Mouse (Mus musculus) myocyte (in vitro differentiated cells): ENCODE measurements around the gene Ggt5. TPM values are rescaled to one million over a fixed set of nuclear protein-coding genes. Genes with fewer than 3 reads are reported as not detected.

Source experiments
- H3K27me3 ChIP-seq: one replicate; pipeline ENCODE4 v1.6.1; 2011; ENCODE audit not compliant: control insufficient read depth, insufficient read depth, insufficient read length
- H3K36me3 ChIP-seq: one replicate; pipeline ENCODE4 v1.6.1; 2011; ENCODE audit not compliant: control insufficient read depth, insufficient read depth
- H3K4me2 ChIP-seq: one replicate; pipeline ENCODE4 v1.6.1; 2011; ENCODE audit warnings: low read depth, control low read depth
- H3K4me3 ChIP-seq: one replicate; pipeline ENCODE4 v1.5.1; 2011; ENCODE audit warnings: mild to moderate bottlenecking, control low read depth, moderate library complexity
- H3K79me2 ChIP-seq: one replicate; pipeline ENCODE4 v1.6.1; 2011; ENCODE audit not compliant: control insufficient read depth, insufficient read depth
- H3ac ChIP-seq: one replicate; pipeline ENCODE4 v1.6.1; 2011; ENCODE audit not compliant: control insufficient read depth, insufficient read length
- CEBPB ChIP-seq: IDR thresholded peaks from 2 replicates; pipeline ENCODE4 v1.6.1; 2011; ENCODE audit warnings: mild to moderate bottlenecking, moderate library complexity; ENCODE audit not compliant: poor library complexity, insufficient read depth, severe bottlenecking
- E2F4 ChIP-seq: IDR thresholded peaks from one replicate; pipeline ENCODE4 v1.6.1; 2011; ENCODE audit warnings: mild to moderate bottlenecking, control low read depth, moderate library complexity; ENCODE audit not compliant: insufficient read depth
- MAX ChIP-seq: IDR thresholded peaks from one replicate; pipeline ENCODE4 v1.6.1; 2011; ENCODE audit warnings: low read depth, mild to moderate bottlenecking, control low read depth
- MYOD1 ChIP-seq, 3 experiments: IDR thresholded peaks; one replicate each; pipeline ENCODE4 v1.6.1; 2011; ENCODE audit warnings: control low read depth in 2 of 3, low read depth in 2 of 3, mild to moderate bottlenecking in 2 of 3, moderate library complexity in 1 of 3; ENCODE audit not compliant: insufficient read length in 2 of 3, control insufficient read depth in 1 of 3
- MYOG ChIP-seq, 3 experiments: IDR thresholded peaks; one replicate each; pipeline ENCODE4 v1.6.1; 2011; ENCODE audit warnings: control low read depth in 2 of 3, low read depth in 2 of 3, mild to moderate bottlenecking in 2 of 3; ENCODE audit not compliant: insufficient read length in 2 of 3, control insufficient read depth in 1 of 3, insufficient read depth in 1 of 3
- POLR2A ChIP-seq: IDR thresholded peaks from one replicate; pipeline ENCODE4 v1.6.1; 2011; ENCODE audit warnings: low read depth, mild to moderate bottlenecking, control low read depth, moderate library complexity; ENCODE audit not compliant: insufficient read length
- POLR2AphosphoS2 ChIP-seq: IDR thresholded peaks from one replicate; pipeline ENCODE4 v1.6.1; 2011; ENCODE audit warnings: low read depth, control low read depth; ENCODE audit not compliant: insufficient read length
- REST ChIP-seq: IDR thresholded peaks from one replicate; pipeline ENCODE4 v1.6.1; 2011; ENCODE audit warnings: mild to moderate bottlenecking, control low read depth, moderate library complexity; ENCODE audit not compliant: insufficient read depth, insufficient read length
- SRF ChIP-seq: IDR thresholded peaks from one replicate; pipeline ENCODE4 v1.6.1; 2011; ENCODE audit warnings: low read depth; ENCODE audit not compliant: control insufficient read depth, insufficient read length
- TCF12 ChIP-seq: IDR thresholded peaks from one replicate; pipeline ENCODE4 v1.6.1; 2011; ENCODE audit warnings: mild to moderate bottlenecking, control low read depth; ENCODE audit not compliant: poor library complexity, insufficient read depth, severe bottlenecking
- TCF3 ChIP-seq: IDR thresholded peaks from one replicate; pipeline ENCODE4 v1.6.1; 2011; ENCODE audit warnings: low read depth, control low read depth; ENCODE audit not compliant: insufficient read length
- USF1 ChIP-seq: IDR thresholded peaks from one replicate; pipeline ENCODE4 v1.6.1; 2011; ENCODE audit warnings: low read depth, mild to moderate bottlenecking, control low read depth, moderate library complexity
- polyA plus RNA-seq: library from polyadenylated mRNA; unstranded; fragments of >200 nt; fragmentation: generic; extraction: Trizol; gene quantifications from one replicate; pipeline ENCODE4 v1.2.1, GENCODE M21; 2012; ENCODE audit warnings: missing spikeins

Gene Ggt5
- polyA plus RNA-seq, 1 experiment = 0.22 TPM

- Histone ChIP-seq H3K36me3 (peaks cover 5% of the 10 kb centered on the region), H3K79me2 (no peaks in the 10 kb centered on the region), H3K4me2 (no peak within 1 kb of the TSS), H3K4me3 (no peak within 1 kb of the TSS), H3ac (no peak within 1 kb of the TSS), H3K27me3 (peaks cover 3% of the 10 kb centered on the region)
- peak; percentile 3 for TF ChIP-seq POLR2AphosphoS2
- TF ChIP-seq TCF3 = no peak
- no peak for TF ChIP-seq MYOD1 (IDR thresholded peaks at IDR 0.05; ENCODE audit: control insufficient read depth in 1 of 3, insufficient read length in 2 of 3, low read depth in 2 of 3)
- no peak for TF ChIP-seq POLR2A
- TF ChIP-seq REST = no peak
- TF ChIP-seq USF1 = no peak
- no peak for TF ChIP-seq SRF
- TF ChIP-seq MYOG (IDR thresholded peaks at IDR 0.05; ENCODE audit: control insufficient read depth in 1 of 3, insufficient read depth in 1 of 3, insufficient read length in 2 of 3, low read depth in 2 of 3) = no peak
Measured at GRCm38 (mm10) chr10:75643741-75644343, 54.7 kb downstream of the Ggt5 start, which contains the start of gene Susd2. Gene Susd2 (minus strand): TSS chr10:75644008.

- H3ac ChIP-seq = no peak overlapping the region
- no peak for TF ChIP-seq POLR2A
- no peak for TF ChIP-seq MAX
- no peak for TF ChIP-seq TCF12
- no peak for TF ChIP-seq REST
- TF ChIP-seq TCF3 = no peak
- no peak for TF ChIP-seq POLR2AphosphoS2
- TF ChIP-seq E2F4 = no peak
- no peak for TF ChIP-seq MYOD1 (IDR thresholded peaks at IDR 0.05; ENCODE audit: control insufficient read depth in 1 of 3, insufficient read length in 2 of 3, low read depth in 2 of 3)
- TF ChIP-seq USF1 = no peak
- TF ChIP-seq MYOG (IDR thresholded peaks at IDR 0.05; ENCODE audit: control insufficient read depth in 1 of 3, insufficient read depth in 1 of 3, insufficient read length in 2 of 3, low read depth in 2 of 3) = no peak
- TF ChIP-seq CEBPB = no peak
- no peak for TF ChIP-seq SRF
- H3K79me2 ChIP-seq = no peaks in the 10 kb centered on the region
- no peaks in the 10 kb centered on the region for H3K27me3 ChIP-seq
- no peak overlapping the region for H3K4me3 ChIP-seq
- peaks cover 7% of the 10 kb centered on the region for H3K36me3 ChIP-seq
- no peak overlapping the region for H3K4me2 ChIP-seq
Measured at GRCm38 (mm10) chr10:75645616-75646015, 56.5 kb downstream of the Ggt5 start.

GRCm38 (mm10) chr10:75646406-75646805 is 57.3 kb downstream of the Ggt5 start:
- TF ChIP-seq REST (no peak), POLR2A (no peak), TCF3 (no peak), MYOD1 (IDR thresholded peaks at IDR 0.05; ENCODE audit: control insufficient read depth in 1 of 3, insufficient read length in 2 of 3, low read depth in 2 of 3) (no peak), E2F4 (no peak), POLR2AphosphoS2 (no peak), CEBPB (no peak), MYOG (IDR thresholded peaks at IDR 0.05; ENCODE audit: control insufficient read depth in 1 of 3, insufficient read depth in 1 of 3, insufficient read length in 2 of 3, low read depth in 2 of 3) (no peak), USF1 (no peak), MAX (no peak), TCF12 (no peak), SRF (no peak)
- Histone ChIP-seq H3K36me3 (peaks cover 7% of the 10 kb centered on the region), H3K4me2 (no peak overlapping the region), H3K4me3 (no peak overlapping the region), H3K27me3 (no peaks in the 10 kb centered on the region), H3ac (no peak overlapping the region), H3K79me2 (no peaks in the 10 kb centered on the region)

GRCm38 (mm10) chr10:75647362-75647761 is 58.2 kb downstream of the Ggt5 start:
- Histone ChIP-seq H3K4me3 (no peak overlapping the region), H3ac (no peak overlapping the region), H3K79me2 (no peaks in the 10 kb centered on the region), H3K4me2 (no peak overlapping the region), H3K27me3 (no peaks in the 10 kb centered on the region), H3K36me3 (peaks cover 7% of the 10 kb centered on the region)
- TF ChIP-seq E2F4 (no peak), MYOD1 (IDR thresholded peaks at IDR 0.05; ENCODE audit: control insufficient read depth in 1 of 3, insufficient read length in 2 of 3, low read depth in 2 of 3) (no peak), USF1 (no peak), POLR2A (no peak), MYOG (IDR thresholded peaks at IDR 0.05; ENCODE audit: control insufficient read depth in 1 of 3, insufficient read depth in 1 of 3, insufficient read length in 2 of 3, low read depth in 2 of 3) (no peak), MAX (no peak), POLR2AphosphoS2 (no peak), TCF3 (no peak)

- Histone ChIP-seq H3K79me2 (no peaks in the 10 kb centered on the region), H3K36me3 (peaks cover 7% of the 10 kb centered on the region), H3K27me3 (no peaks in the 10 kb centered on the region), H3ac (no peak overlapping the region), H3K4me3 (no peak overlapping the region), H3K4me2 (no peak overlapping the region)
- TF ChIP-seq MYOD1 (IDR thresholded peaks at IDR 0.05; ENCODE audit: control insufficient read depth in 1 of 3, insufficient read length in 2 of 3, low read depth in 2 of 3) = no peak
- no peak for TF ChIP-seq TCF3
- no peak for TF ChIP-seq POLR2A
- no peak for TF ChIP-seq USF1
- TF ChIP-seq SRF = no peak
- no peak for TF ChIP-seq MYOG (IDR thresholded peaks at IDR 0.05; ENCODE audit: control insufficient read depth in 1 of 3, insufficient read depth in 1 of 3, insufficient read length in 2 of 3, low read depth in 2 of 3)
- TF ChIP-seq TCF12 = no peak
- TF ChIP-seq CEBPB = no peak
- TF ChIP-seq REST = no peak
- TF ChIP-seq MAX = no peak
- no peak for TF ChIP-seq POLR2AphosphoS2
- TF ChIP-seq E2F4 = no peak
Measured at GRCm38 (mm10) chr10:75648091-75648490, 59.0 kb downstream of the Ggt5 start.
